Mouse (Mus musculus) hindbrain, embryonic 12.5 days (tissue): ENCODE results near the gene Rbm28. TPM values are rescaled to one million over a fixed set of nuclear protein-coding genes. Genes with fewer than 3 reads are reported as not detected.

ENCODE experiments used
- ATAC-seq: fragments of 200-750 bp; cut with Nextera tagmentation; 2 replicates; pipeline ENCODE4 v1.8.0; 2017; ENCODE audit warnings: moderate TSS enrichment; ENCODE audit not compliant: low FRiP score
- H3K27ac ChIP-seq: fragments of 300-500 bp; sonication (generic); 2 replicates; pipeline ENCODE4 v1.5.1; 2016; ENCODE audit warnings: mild to moderate bottlenecking
- H3K27me3 ChIP-seq: fragments of 300-500 bp; sonication (generic); 2 replicates; pipeline ENCODE4 v1.6.1; 2016; ENCODE audit warnings: mild to moderate bottlenecking
- H3K36me3 ChIP-seq: fragments of 300-500 bp; sonication (generic); 2 replicates; pipeline ENCODE4 v1.6.1; 2016; ENCODE audit warnings: mild to moderate bottlenecking
- H3K4me1 ChIP-seq: fragments of 300-500 bp; sonication (generic); 2 replicates; pipeline ENCODE4 v1.6.1; 2016
- H3K4me2 ChIP-seq: fragments of 300-500 bp; sonication (generic); replicated peaks from 2 replicates; pipeline ENCODE4 v1.6.1; 2016; ENCODE audit warnings: mild to moderate bottlenecking
- H3K4me3 ChIP-seq: fragments of 300-500 bp; sonication (generic); 2 replicates; pipeline ENCODE4 v1.5.1; 2016; ENCODE audit warnings: mild to moderate bottlenecking
- H3K9ac ChIP-seq: fragments of 300-500 bp; sonication (generic); 2 replicates; pipeline ENCODE4 v1.6.1; 2016; ENCODE audit warnings: mild to moderate bottlenecking, moderate library complexity
- H3K9me3 ChIP-seq: fragments of 300-500 bp; sonication (generic); replicated peaks from 2 replicates; pipeline ENCODE4 v1.6.1; 2016; ENCODE audit warnings: mild to moderate bottlenecking
- WGBS: fragments of 180-500 bp; shearing (Covaris S2); methylation state at CpG from one replicate; pipeline ENCODE4 v1.1.7; 2016; 5-methylcytosine and 5-hydroxymethylcytosine counted together
- polyA plus RNA-seq: library from polyadenylated mRNA; unstranded; fragments of >200 nt; fragmentation: Nextera tagmentation; extraction: Ambion mirVana; gene quantifications from 2 replicates; pipeline ENCODE4 v1.2.1, GENCODE M21; 2016

Rbm28 gene
- polyA plus RNA-seq, 1 experiment from 2014 or later, result 61.0 TPM

DNA sequence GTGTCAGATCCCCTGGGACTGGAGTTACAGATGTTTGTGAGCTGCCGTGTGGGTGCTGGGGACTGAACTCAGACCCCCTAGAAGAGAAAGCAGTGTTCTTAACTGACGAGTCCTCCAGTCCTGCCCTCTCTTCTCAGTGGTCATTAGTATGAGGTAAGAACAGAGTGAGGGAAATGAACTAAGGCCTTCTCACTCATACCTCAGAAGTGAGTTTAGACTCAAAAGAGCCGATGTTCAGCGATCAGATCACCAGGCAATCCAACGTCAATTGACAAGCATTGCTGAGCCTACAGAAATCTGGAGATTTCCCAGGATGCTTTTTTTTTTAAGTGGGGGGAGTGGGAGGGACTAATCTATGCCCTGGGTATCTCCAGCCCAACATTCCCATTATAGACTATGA is 8.5 kb downstream of the Rbm28 start:
- ATAC-seq, result no peak
- Histone ChIP-seq H3K4me1 (no peaks in the 10 kb centered on the region), H3K4me2 (no peak overlapping the region), H3K27ac (no peak overlapping the region), H3K9ac (no peak overlapping the region), H3K36me3 (peaks cover 79% of the 10 kb centered on the region), H3K9me3 (no peaks in the 10 kb centered on the region), H3K4me3 (no peak overlapping the region), H3K27me3 (no peaks in the 10 kb centered on the region)
- 94% methylated on average over 5 of the region's 5 CpGs for WGBS

- ATAC-seq, result no peak
- H3K27ac ChIP-seq, result no peak overlapping the region
- WGBS, result 94% methylated on average over 1 of the region's 1 CpGs
- H3K27me3 ChIP-seq, result no peaks in the 10 kb centered on the region
- no peaks in the 10 kb centered on the region for H3K9me3 ChIP-seq
- no peak overlapping the region for H3K4me2 ChIP-seq
- no peak overlapping the region for H3K4me3 ChIP-seq
- no peaks in the 10 kb centered on the region for H3K4me1 ChIP-seq
- H3K9ac ChIP-seq, result no peak overlapping the region
- H3K36me3 ChIP-seq, result peaks cover 52% of the 10 kb centered on the region
Observed at GRCm38 (mm10) chr6:29150001-29150400, 14.8 kb downstream of the Rbm28 start.

DNA sequence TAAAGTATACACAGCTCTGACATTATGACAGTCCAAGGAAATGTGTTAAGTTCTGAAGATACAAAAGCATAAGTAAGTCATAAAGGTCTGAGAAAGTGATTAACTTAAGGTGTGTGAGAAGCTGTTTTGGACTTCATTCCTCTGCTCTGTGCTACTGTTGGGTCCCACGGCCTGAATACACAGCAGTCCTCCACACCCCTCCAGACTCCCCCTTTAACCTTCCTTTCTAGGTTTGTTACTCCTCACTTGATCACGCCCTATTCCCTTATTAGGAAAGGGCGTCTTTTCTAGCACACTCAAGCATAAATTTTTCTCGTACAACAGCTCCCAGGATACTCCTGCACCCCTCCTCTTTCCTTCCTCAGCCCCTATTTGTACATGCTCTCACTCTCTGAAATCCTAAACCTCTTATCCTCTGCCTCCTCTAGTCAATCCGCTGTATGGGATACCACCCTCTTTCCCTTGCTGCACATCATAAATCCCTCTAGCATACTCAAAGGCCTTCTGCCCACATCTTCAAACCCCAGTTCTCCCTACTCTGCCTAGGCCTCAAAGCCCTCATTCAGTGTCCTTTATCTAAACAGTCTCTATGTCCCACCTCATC is 17.3 kb downstream of the Rbm28 start:
- Histone ChIP-seq H3K9me3 (no peaks in the 10 kb centered on the region), H3K4me3 (no peak overlapping the region), H3K4me2 (no peak overlapping the region), H3K4me1 (no peaks in the 10 kb centered on the region), H3K9ac (no peak overlapping the region), H3K36me3 (peaks cover 36% of the 10 kb centered on the region), H3K27me3 (no peaks in the 10 kb centered on the region), H3K27ac (no peak overlapping the region)
- WGBS, result 85% methylated on average over 5 of the region's 5 CpGs
- no peak for ATAC-seq

DNA sequence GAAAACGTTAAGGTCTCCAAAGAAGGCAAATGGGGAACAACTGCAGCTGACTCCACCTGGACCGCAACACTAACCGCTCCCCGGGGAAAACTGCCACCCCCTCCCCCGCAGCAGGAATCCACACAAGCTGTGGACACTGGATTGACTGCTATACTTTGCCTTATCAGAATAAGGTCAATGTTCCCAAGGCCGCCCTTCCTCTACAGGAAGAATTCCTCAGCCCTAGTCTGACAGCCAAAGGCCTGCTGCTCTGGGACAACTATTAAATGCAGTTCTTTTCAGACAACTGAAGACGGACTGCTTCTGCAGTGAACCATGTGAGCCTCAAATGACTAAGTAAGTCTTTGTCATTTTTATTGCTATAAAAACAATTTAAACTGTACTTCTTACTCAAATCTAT is 18.2 kb downstream of the Rbm28 start:
- Histone ChIP-seq H3K4me3 (no peak overlapping the region), H3K27me3 (no peaks in the 10 kb centered on the region), H3K9ac (no peak overlapping the region), H3K36me3 (peaks cover 37% of the 10 kb centered on the region), H3K27ac (no peak overlapping the region), H3K4me1 (no peaks in the 10 kb centered on the region), H3K4me2 (no peak overlapping the region), H3K9me3 (no peaks in the 10 kb centered on the region)
- ATAC-seq, result no peak
- 80% methylated on average over 7 of the region's 7 CpGs for WGBS

DNA sequence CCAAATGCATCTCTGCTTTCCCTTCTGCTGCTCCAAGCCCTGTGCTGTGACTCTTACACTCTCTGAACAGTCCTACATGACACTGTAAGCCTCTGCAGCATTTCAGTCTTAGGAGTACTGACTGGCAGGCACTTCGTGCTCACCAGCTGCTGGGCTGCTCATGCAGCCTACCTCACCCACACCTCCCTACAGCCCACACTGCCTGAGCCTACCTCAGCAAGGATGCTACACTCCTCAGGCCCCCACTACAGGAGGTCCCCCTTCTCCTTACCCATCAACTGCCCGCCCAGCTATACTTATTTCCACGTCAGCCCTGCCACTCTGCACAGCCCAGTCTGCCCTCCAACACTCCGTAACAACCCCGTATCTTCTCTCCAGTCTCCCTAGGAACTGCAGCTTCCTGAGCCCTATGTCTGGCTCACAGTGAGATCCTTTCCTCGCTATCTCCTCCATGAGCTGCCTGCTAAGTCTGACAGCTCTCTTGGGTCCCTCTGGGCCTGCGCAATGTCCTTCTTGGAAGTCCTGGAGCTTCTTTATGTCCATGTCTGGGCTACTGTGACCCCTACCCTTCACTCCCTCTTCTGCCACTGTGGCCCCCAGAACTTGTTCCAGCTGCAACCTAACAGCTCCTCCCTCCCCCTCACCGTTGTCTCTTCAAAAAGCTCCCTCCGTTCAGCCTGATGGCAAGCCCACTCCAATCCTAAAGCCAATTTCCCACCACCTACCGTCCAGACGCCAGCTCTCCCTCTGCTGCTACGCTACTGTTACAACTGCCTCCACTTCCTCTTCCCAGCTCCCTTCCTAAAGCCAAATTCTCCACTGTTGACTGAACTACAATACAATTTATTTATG is 19.1 kb downstream of the Rbm28 start:
- WGBS, result 78% methylated on average over 12 of the region's 12 CpGs
- Histone ChIP-seq H3K36me3 (peaks cover 32% of the 10 kb centered on the region), H3K27me3 (no peaks in the 10 kb centered on the region), H3K9ac (no peak overlapping the region), H3K27ac (no peak overlapping the region), H3K4me1 (no peaks in the 10 kb centered on the region), H3K4me3 (no peak overlapping the region), H3K9me3 (no peaks in the 10 kb centered on the region), H3K4me2 (no peak overlapping the region)
- ATAC-seq, result no peak

DNA sequence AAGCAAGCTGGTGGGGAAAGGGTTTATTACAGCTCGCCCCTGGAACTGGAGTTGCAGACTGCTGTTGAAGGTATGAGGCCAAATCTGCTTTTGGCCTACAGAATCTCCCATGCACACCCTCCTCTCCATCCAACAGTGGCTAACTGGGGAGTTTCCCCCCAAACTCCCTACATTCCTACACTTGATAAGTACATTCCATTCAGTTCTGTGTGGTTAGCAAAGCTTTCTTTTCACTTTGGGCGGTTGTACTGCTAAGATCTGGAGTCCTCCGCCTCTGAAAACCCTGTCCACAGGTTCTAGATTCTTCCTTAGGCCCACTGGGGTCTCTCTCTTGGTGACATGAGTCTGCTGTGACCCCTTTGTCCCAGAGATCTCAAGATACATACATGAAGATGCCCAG is 19.8 kb downstream of the Rbm28 start:
- Histone ChIP-seq H3K9me3 (no peaks in the 10 kb centered on the region), H3K9ac (no peak overlapping the region), H3K36me3 (peaks cover 28% of the 10 kb centered on the region), H3K4me2 (no peak overlapping the region), H3K4me3 (no peak overlapping the region), H3K4me1 (no peaks in the 10 kb centered on the region), H3K27ac (no peak overlapping the region), H3K27me3 (no peaks in the 10 kb centered on the region)
- no peak for ATAC-seq
- 93% methylated on average over 3 of the region's 3 CpGs for WGBS

GRCm38 (mm10) chr6:29143608-29144007 is 21.2 kb downstream of the Rbm28 start:
- Histone ChIP-seq H3K4me2 (no peak overlapping the region), H3K36me3 (peaks cover 24% of the 10 kb centered on the region), H3K4me1 (no peaks in the 10 kb centered on the region), H3K9me3 (no peaks in the 10 kb centered on the region), H3K4me3 (no peak overlapping the region), H3K9ac (no peak overlapping the region), H3K27me3 (no peaks in the 10 kb centered on the region), H3K27ac (no peak overlapping the region)
- no peak for ATAC-seq
- 46% methylated on average over 5 of the region's 5 CpGs for WGBS

- Histone ChIP-seq H3K4me3 (no peak overlapping the region), H3K4me2 (no peak overlapping the region), H3K9ac (no peak overlapping the region), H3K36me3 (peaks cover 69% of the 10 kb centered on the region), H3K27me3 (no peaks in the 10 kb centered on the region), H3K9me3 (no peaks in the 10 kb centered on the region), H3K27ac (no peak overlapping the region), H3K4me1 (no peaks in the 10 kb centered on the region)
- ATAC-seq, result no peak
- WGBS, result 95% methylated on average over 9 of the region's 9 CpGs
Observed at GRCm38 (mm10) chr6:29137441-29137840, 27.4 kb downstream of the Rbm28 start.

DNA sequence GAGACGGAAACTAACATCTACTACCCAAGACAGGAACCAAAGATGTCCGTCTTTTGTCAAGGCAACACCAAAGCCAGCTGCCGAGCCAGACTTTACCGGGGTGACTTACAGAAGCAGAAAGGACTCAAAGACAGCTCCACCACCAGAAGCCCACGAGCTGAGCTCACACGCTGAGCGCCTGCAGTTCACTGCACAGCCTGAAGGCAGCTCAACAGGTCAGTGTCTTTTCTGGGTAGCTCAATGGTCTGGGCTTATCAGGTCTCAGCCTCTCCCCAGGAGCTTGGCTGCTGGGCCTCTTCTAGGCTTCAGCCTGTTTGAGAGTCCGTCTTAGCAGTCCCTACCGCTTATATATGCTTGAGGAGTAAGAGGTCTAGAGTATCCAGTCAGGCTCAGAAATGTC is 31.7 kb downstream of the Rbm28 start:
- no peak overlapping the region for H3K9ac ChIP-seq
- no peak for ATAC-seq
- H3K4me1 ChIP-seq, result no peaks in the 10 kb centered on the region
- H3K36me3 ChIP-seq, result peaks cover 80% of the 10 kb centered on the region
- no peak overlapping the region for H3K27ac ChIP-seq
- no peaks in the 10 kb centered on the region for H3K9me3 ChIP-seq
- 90% methylated on average over 9 of the region's 9 CpGs for WGBS
- no peak overlapping the region for H3K4me3 ChIP-seq
- no peaks in the 10 kb centered on the region for H3K27me3 ChIP-seq
- H3K4me2 ChIP-seq, result no peak overlapping the region

DNA sequence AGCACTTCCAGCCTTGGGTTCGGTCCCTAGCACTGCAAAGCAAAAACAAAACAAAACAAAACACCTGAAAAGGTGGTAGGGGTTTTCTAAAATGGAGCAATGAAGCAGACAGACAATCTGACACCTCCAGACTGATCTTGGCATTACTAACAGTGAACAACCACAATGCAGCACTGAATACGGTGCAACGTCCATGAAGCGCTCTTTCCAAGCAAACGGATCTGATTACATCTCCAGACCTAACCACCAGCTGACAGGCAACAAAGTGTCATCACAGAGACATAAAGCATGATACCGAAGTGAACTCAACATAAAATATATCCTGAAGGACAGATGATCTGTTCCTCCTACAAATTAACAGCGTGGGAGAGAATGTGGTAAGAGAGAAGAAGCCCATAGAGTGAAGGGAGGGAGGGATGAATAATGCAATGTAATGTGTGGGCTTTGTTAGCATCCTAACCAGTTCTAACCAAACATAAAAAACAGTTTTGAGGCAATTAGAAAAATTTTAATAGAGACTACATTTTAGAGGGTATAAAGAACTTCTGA is 37.9 kb downstream of the Rbm28 start:
- H3K27ac ChIP-seq, result no peak overlapping the region
- no peak overlapping the region for H3K9ac ChIP-seq
- H3K36me3 ChIP-seq, result peaks cover 70% of the 10 kb centered on the region
- no peak for ATAC-seq
- no peaks in the 10 kb centered on the region for H3K27me3 ChIP-seq
- H3K4me1 ChIP-seq, result no peaks in the 10 kb centered on the region
- 94% methylated on average over 7 of the region's 7 CpGs for WGBS
- H3K4me2 ChIP-seq, result no peak overlapping the region
- no peaks in the 10 kb centered on the region for H3K9me3 ChIP-seq
- H3K4me3 ChIP-seq, result no peak overlapping the region

DNA sequence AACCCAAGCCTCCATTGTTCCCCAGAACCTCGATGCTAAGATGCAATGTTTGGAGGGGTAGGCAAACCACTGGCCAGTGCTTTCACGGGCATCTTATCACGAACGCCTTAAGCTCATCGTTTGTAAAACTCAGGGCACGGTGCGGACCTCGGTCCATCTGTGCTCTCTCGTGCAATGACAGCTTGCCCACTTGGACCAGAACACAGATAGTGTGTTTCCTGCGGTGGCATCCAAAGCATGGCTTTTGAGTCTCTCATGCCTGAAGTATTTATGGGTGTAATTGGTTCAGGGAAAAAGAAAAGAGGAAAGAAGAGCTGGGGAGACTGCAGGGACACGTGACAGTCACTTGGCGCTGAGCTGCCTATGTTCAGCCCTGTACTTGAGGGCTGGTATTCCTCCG is 44.8 kb downstream of the Rbm28 start:
- Histone ChIP-seq H3K9me3 (no peaks in the 10 kb centered on the region), H3K9ac (no peak overlapping the region), H3K4me3 (no peak overlapping the region), H3K4me2 (no peak overlapping the region), H3K36me3 (peaks cover 11% of the 10 kb centered on the region), H3K27ac (no peak overlapping the region), H3K27me3 (no peaks in the 10 kb centered on the region), H3K4me1 (0 out of 2 replicates have a peak, but pooled peaks cover 7% of the 10 kb centered on the region)
- no peak for ATAC-seq
- whole genome bisulfite sequencing, result 92% methylated on average over 13 of the region's 13 CpGs

- WGBS, result 81% methylated on average over 4 of the region's 4 CpGs
- H3K4me3 ChIP-seq, result no peak overlapping the region
- H3K27ac ChIP-seq, result no peak overlapping the region
- H3K36me3 ChIP-seq, result peaks cover 3% of the 10 kb centered on the region; the same call in 1 of the 2 replicates
- H3K27me3 ChIP-seq, result no peaks in the 10 kb centered on the region
- no peak for ATAC-seq
- no peaks in the 10 kb centered on the region for H3K9me3 ChIP-seq
- no peak overlapping the region for H3K9ac ChIP-seq
- H3K4me2 ChIP-seq, result no peak overlapping the region
- 0 out of 2 replicates have a peak, but pooled peaks cover 7% of the 10 kb centered on the region for H3K4me1 ChIP-seq
Observed at GRCm38 (mm10) chr6:29118963-29119362, 45.8 kb downstream of the Rbm28 start.
